Mouse (Mus musculus) adrenal gland, adult 2 months (tissue): ENCODE measurements at regions not wholly inside any gene's neighbourhood (a gene's known extent, or its start where the extent isn't known, plus 50 kb on each side); places are given as distances from the start of the nearest gene placed in this dataset.
A peak's percentile ranks its signal among the peaks of the same experiment; 100 is the strongest.
"Not testable (repeated sequence)": the region's sequence is repeated elsewhere in the genome, so short reads cannot be mapped to it uniquely, and the experiment has no call there.

Experiments
- DNase-seq: peaks from one replicate; pipeline ENCODE4 v3.0.0; 2021

- not testable (repeated sequence) for DNase-seq
These were observed 629.7 kb upstream of the Prmt6 start for GRCm38 (mm10) chr3:110880472-110880871.

GRCm38 (mm10) chr3:110865989-110866388 is 615.2 kb upstream of the Prmt6 start:
- no peak for DNase-seq

- no peak for DNase-seq
These were observed 596.4 kb upstream of the Prmt6 start for GRCm38 (mm10) chr3:110847222-110847621.

- DNase-seq = no peak
These were observed 570.1 kb upstream of the Prmt6 start for GRCm38 (mm10) chr3:110820709-110821401.

GRCm38 (mm10) chr3:110789009-110789586 is 538.3 kb upstream of the Prmt6 start:
- DNase-seq = no peak

- no peak for DNase-seq
These were observed 504.5 kb upstream of the Prmt6 start for GRCm38 (mm10) chr3:110755266-110755665.

GRCm38 (mm10) chr3:110746273-110746672 is 495.5 kb upstream of the Prmt6 start:
- DNase-seq = no peak

GRCm38 (mm10) chr3:110700122-110700521 is 449.3 kb upstream of the Prmt6 start:
- DNase-seq = no peak

- no peak for DNase-seq
These were observed 416.8 kb upstream of the Prmt6 start for GRCm38 (mm10) chr3:110667525-110668005.

GRCm38 (mm10) chr3:110666992-110667391 is 416.2 kb upstream of the Prmt6 start:
- DNase-seq = no peak

- no peak for DNase-seq
These were observed 406.8 kb upstream of the Prmt6 start for GRCm38 (mm10) chr3:110657495-110658105.

GRCm38 (mm10) chr3:110626326-110626725 is 375.5 kb upstream of the Prmt6 start:
- DNase-seq = peak; percentile 56

GRCm38 (mm10) chr3:110599175-110599853 is 348.5 kb upstream of the Prmt6 start:
- no peak for DNase-seq

- DNase-seq = no peak
These were observed 332.0 kb upstream of the Prmt6 start for GRCm38 (mm10) chr3:110582766-110583165.

- DNase-seq = no peak
These were observed 328.5 kb upstream of the Prmt6 start for GRCm38 (mm10) chr3:110579261-110579660.

- DNase-seq = no peak
These were observed 316.4 kb upstream of the Prmt6 start for GRCm38 (mm10) chr3:110567187-110567586.

- DNase-seq = no peak
These were observed 296.5 kb upstream of the Prmt6 start for GRCm38 (mm10) chr3:110547326-110547725.

GRCm38 (mm10) chr3:110538275-110538674 is 287.5 kb upstream of the Prmt6 start:
- no peak for DNase-seq
